Mouse (Mus musculus): ENCODE data around the gene Rock2. TPM values are rescaled to one million over a fixed set of nuclear protein-coding genes. Genes with fewer than 3 reads are reported as not detected.

Rock2 gene
- total and polyA plus RNA-seq, 2 experiments: 1.7 to 14.5 TPM

- H3K4me1 ChIP-seq (ENCODE audit: control insufficient read depth, insufficient read depth, low read length): peaks cover 13% of the 10 kb centered on the region
- no peak overlapping the region for H3K9ac ChIP-seq (ENCODE audit: low read depth, low read length)
- WGBS: 60% methylated on average over 1 of the region's 1 CpGs
- H3K27me3 ChIP-seq (ENCODE audit: control insufficient read depth, insufficient read depth, low read length): no peaks in the 10 kb centered on the region
- H3K36me3 ChIP-seq (ENCODE audit: control insufficient read depth, insufficient read depth, low read length): no peaks in the 10 kb centered on the region
- H3K4me3 ChIP-seq (ENCODE audit: insufficient read depth, low read depth, low read length): no peak overlapping the region
- no peak overlapping the region for H3K27ac ChIP-seq (replicated peaks; ENCODE audit: insufficient read depth, low read depth, low read length)
- no peak for DNase-seq (ENCODE audit: extremely low read depth, low read depth, low spot score)
- no peak for TF ChIP-seq POLR2A (IDR thresholded peaks at IDR 0.05; ENCODE audit: extremely low read depth, insufficient read depth, low read length)
- no peak for TF ChIP-seq CTCF (IDR thresholded peaks at IDR 0.05; ENCODE audit: low read depth, low read length)
- H3K79me2 ChIP-seq (ENCODE audit: control insufficient read depth, insufficient read depth, low read length): peaks cover 15% of the 10 kb centered on the region; the same call in 1 of the 2 replicates
These were observed 12.7 kb downstream of the Rock2 start for GRCm38 (mm10) chr12:16907282-16907846.

GRCm38 (mm10) chr12:16907953-16908648, 13.4 kb downstream of the Rock2 start:
- Histone ChIP-seq H3K27ac (replicated peaks; ENCODE audit: insufficient read depth, low read depth, low read length) (no peak overlapping the region), H3K79me2 (ENCODE audit: control insufficient read depth, insufficient read depth, low read length) (peaks cover 15% of the 10 kb centered on the region; the same call in 1 of the 2 replicates), H3K27me3 (ENCODE audit: control insufficient read depth, insufficient read depth, low read length) (no peaks in the 10 kb centered on the region), H3K4me1 (ENCODE audit: control insufficient read depth, insufficient read depth, low read length) (peaks cover 14% of the 10 kb centered on the region), H3K4me3 (ENCODE audit: insufficient read depth, low read depth, low read length) (no peak overlapping the region), H3K36me3 (ENCODE audit: control insufficient read depth, insufficient read depth, low read length) (no peaks in the 10 kb centered on the region), H3K9ac (ENCODE audit: low read depth, low read length) (no peak overlapping the region)
- WGBS: 89% methylated on average over 1 of the region's 1 CpGs
- TF ChIP-seq POLR2A (IDR thresholded peaks at IDR 0.05; ENCODE audit: extremely low read depth, insufficient read depth, low read length): no peak
- TF ChIP-seq CTCF (IDR thresholded peaks at IDR 0.05; ENCODE audit: low read depth, low read length): no peak
- no peak for DNase-seq (ENCODE audit: extremely low read depth, low read depth, low spot score)

GRCm38 (mm10) chr12:16911524-16911923, 16.8 kb downstream of the Rock2 start:
- Histone ChIP-seq H3K4me3 (ENCODE audit: insufficient read depth, low read depth, low read length) (no peak overlapping the region), H3K9ac (ENCODE audit: low read depth, low read length) (no peak overlapping the region), H3K27ac (replicated peaks; ENCODE audit: insufficient read depth, low read depth, low read length) (no peak overlapping the region), H3K27me3 (ENCODE audit: control insufficient read depth, insufficient read depth, low read length) (no peaks in the 10 kb centered on the region), H3K79me2 (ENCODE audit: control insufficient read depth, insufficient read depth, low read length) (peaks cover 12% of the 10 kb centered on the region; the same call in 1 of the 2 replicates), H3K36me3 (ENCODE audit: control insufficient read depth, insufficient read depth, low read length) (no peaks in the 10 kb centered on the region), H3K4me1 (ENCODE audit: control insufficient read depth, insufficient read depth, low read length) (peaks cover 9% of the 10 kb centered on the region)
- TF ChIP-seq POLR2A (IDR thresholded peaks at IDR 0.05; ENCODE audit: extremely low read depth, insufficient read depth, low read length) (no peak), CTCF (IDR thresholded peaks at IDR 0.05; ENCODE audit: low read depth, low read length) (no peak)
- 48% methylated on average over 2 of the region's 3 CpGs for WGBS
- no peak for DNase-seq (ENCODE audit: extremely low read depth, low read depth, low spot score)

- no peak overlapping the region for H3K4me3 ChIP-seq (ENCODE audit: insufficient read depth, low read depth, low read length)
- WGBS: 65% methylated on average over 3 of the region's 3 CpGs
- peaks cover 5% of the 10 kb centered on the region; the same call in 1 of the 2 replicates for H3K4me1 ChIP-seq (ENCODE audit: control insufficient read depth, insufficient read depth, low read length)
- TF ChIP-seq POLR2A (IDR thresholded peaks at IDR 0.05; ENCODE audit: extremely low read depth, insufficient read depth, low read length) (no peak), CTCF (IDR thresholded peaks at IDR 0.05; ENCODE audit: low read depth, low read length) (no peak)
- DNase-seq (ENCODE audit: extremely low read depth, low read depth, low spot score): peak; percentile 51
- H3K36me3 ChIP-seq (ENCODE audit: control insufficient read depth, insufficient read depth, low read length): no peaks in the 10 kb centered on the region
- H3K79me2 ChIP-seq (ENCODE audit: control insufficient read depth, insufficient read depth, low read length): peaks cover 12% of the 10 kb centered on the region; the same call in 1 of the 2 replicates
- H3K27me3 ChIP-seq (ENCODE audit: control insufficient read depth, insufficient read depth, low read length): no peaks in the 10 kb centered on the region
- H3K27ac ChIP-seq (replicated peaks; ENCODE audit: insufficient read depth, low read depth, low read length): no peak overlapping the region
- no peak overlapping the region for H3K9ac ChIP-seq (ENCODE audit: low read depth, low read length)
These were observed 17.9 kb downstream of the Rock2 start for GRCm38 (mm10) chr12:16912600-16912999.

GRCm38 (mm10) chr12:16920186-16920860, 25.6 kb downstream of the Rock2 start:
- no peak for TF ChIP-seq POLR2A (IDR thresholded peaks at IDR 0.05; ENCODE audit: extremely low read depth, insufficient read depth, low read length)
- no peak for TF ChIP-seq CTCF (IDR thresholded peaks at IDR 0.05; ENCODE audit: low read depth, low read length)
- H3K36me3 ChIP-seq (ENCODE audit: control insufficient read depth, insufficient read depth, low read length): no peaks in the 10 kb centered on the region
- H3K4me3 ChIP-seq (ENCODE audit: insufficient read depth, low read depth, low read length): no peak overlapping the region
- no peaks in the 10 kb centered on the region for H3K4me1 ChIP-seq (ENCODE audit: control insufficient read depth, insufficient read depth, low read length)
- peaks cover 7% of the 10 kb centered on the region; the same call in 1 of the 2 replicates for H3K79me2 ChIP-seq (ENCODE audit: control insufficient read depth, insufficient read depth, low read length)
- no peak overlapping the region for H3K9ac ChIP-seq (ENCODE audit: low read depth, low read length)
- no peaks in the 10 kb centered on the region for H3K27me3 ChIP-seq (ENCODE audit: control insufficient read depth, insufficient read depth, low read length)
- no peak overlapping the region for H3K27ac ChIP-seq (replicated peaks; ENCODE audit: insufficient read depth, low read depth, low read length)
- DNase-seq (ENCODE audit: extremely low read depth, low read depth, low spot score): no peak

Data from liver, adult 2 months (tissue).